Mouse (Mus musculus) ES-CJ7 (cell line): ENCODE data around the gene Olfr1140.

Source experiments
- DNase-seq: peaks from one replicate; pipeline ENCODE4 v3.0.0; 2011; ENCODE audit warnings: low read depth, low spot score

Gene Olfr1140

DNA sequence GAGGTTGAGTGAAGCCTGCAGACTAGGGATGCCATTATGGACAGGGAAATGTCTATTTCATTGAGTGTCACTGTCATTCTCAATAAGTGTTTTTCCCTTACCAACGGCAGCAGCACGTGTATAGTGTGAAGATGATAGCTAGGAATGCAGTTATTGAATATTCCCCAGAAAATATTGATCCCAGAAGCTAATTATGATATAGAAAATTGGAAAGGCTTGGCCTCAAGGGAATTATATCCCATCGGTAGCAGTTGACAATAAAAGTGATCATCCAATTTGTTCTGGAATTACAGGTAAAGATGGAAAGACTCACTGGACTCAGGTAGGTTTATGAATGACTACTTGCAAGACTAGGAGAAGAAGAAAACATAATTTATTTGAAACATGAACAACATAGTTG lies at the start of gene Olfr1140:
Gene Olfr1140 (plus strand): TSS at position 301 of the 400 bp plus-strand sequence.
- DNase-seq = no peak

DNA sequence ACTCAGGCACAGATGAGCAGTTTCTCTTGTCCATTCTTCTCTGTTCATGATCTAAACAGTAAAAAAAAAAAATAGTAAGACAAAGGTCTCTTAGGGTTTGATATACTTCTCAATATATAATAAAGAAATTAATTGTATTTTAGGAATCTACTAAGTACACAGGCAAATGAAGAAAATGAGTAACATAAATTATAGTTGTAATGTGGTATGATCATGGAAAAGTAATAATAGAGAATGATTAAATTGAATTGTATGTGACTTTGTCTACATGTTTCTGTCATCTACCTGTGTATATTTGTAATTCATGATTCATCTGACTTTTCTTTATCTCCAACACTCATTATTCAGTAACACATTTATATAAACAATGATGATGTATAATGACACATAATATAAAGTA lies 49.7 kb upstream of the Olfr1140 start, which contains the start of gene Olfr1136:
Gene Olfr1136 (minus strand): TSS at position 101 of the 400 bp plus-strand sequence.
- no peak for DNase-seq

GRCm38 (mm10) chr2:87713079-87713478 lies 30.5 kb upstream of the Olfr1140 start, which contains the start of gene Olfr1137:
Gene Olfr1137 (minus strand): TSS chr2:87713179.
- DNase-seq = no peak

GRCm38 (mm10) chr2:87739878-87740277 lies 3.7 kb upstream of the Olfr1140 start, which contains the start of gene Olfr1138:
Gene Olfr1138 (minus strand): TSS chr2:87739978.
- DNase-seq = no peak

GRCm38 (mm10) chr2:87753891-87754290 lies 10.3 kb downstream of the Olfr1140 start, which contains the start of gene Olfr1141:
Gene Olfr1141 (minus strand): TSS chr2:87753991.
- DNase-seq = no peak

DNA sequence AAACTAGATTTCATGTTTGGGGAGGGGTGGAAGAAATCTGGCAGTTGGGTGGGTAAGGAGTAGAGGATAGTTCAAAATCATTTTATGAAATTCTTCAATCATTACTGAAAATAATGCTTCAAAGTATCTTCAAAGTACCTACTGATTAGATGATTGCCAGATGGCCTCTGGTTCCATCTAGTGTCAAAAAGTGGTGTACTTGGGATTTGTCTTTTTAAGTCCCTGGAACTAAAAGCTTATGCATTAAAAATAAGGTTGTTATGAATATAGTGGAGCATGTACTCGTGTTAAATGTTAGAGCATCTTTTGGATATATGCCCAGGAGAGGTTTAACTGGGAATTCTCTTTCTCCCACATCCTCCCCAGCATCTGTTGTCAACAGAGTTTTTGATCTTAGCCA lies 32.6 kb downstream of the Olfr1140 start:
- no peak for DNase-seq

DNA sequence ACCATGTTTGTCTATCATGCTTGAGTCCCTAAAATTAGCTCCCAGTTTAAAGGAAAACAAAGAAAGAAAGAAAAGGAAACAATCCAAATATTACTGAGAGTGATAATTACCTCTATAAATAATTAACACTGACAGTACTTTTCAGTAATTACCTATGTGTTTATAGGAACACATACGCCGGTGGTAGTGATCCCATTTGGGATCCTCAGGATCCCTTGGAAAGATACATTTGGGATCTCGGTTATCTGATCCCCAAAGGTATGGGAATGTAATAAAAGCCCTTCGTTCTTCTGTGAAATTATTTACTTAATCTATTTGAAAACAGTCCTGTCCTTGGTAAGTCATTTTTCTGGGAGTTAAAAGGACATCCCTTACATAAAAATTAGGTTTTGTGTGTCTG lies 35.6 kb downstream of the Olfr1140 start, which contains the start of gene Olfr152:
Gene Olfr152 (plus strand): TSS at position 301 of the 400 bp plus-strand sequence.
- DNase-seq = no peak
